In genomic region chr7:121931246-121931645, GRCm38 (mm10) we compare ENCODE assay signal across 10 mouse cellular contexts. TPM values are rescaled to one million over a fixed set of nuclear protein-coding genes. Genes with fewer than 3 reads are reported as not detected.
DNase-seq lines count a peak whose midpoint lies in the region; ATAC-seq and TF ChIP-seq lines count a peak whose summit lies in the region.
"Had no signal": no experiment of that assay in that cellular context is flagged by ENCODE, and none has a peak within 500 bp of the region (broad histone marks: within the 10 kb centered on the region; RNA-seq: fewer than 3 reads in every experiment).

No protein-coding gene starts in this region.

- intact Hi-C loops in gastrocnemius, adult 2 months (cut with DNase I), result no loop called here

- H3K4me3 ChIP-seq in lung, embryonic 14.5 days (ENCODE audit: low read depth, low read length), result no peak overlapping the region
- H3K4me3 ChIP-seq in embryonic facial prominence, embryonic 14.5 days (ENCODE audit: low read depth, low read length), result no peak overlapping the region
- no peak overlapping the region for H3K4me3 ChIP-seq in gastrocnemius, adult 2 months
- H3K4me3 ChIP-seq in forebrain, embryonic 15.5 days, result no peak overlapping the region
- H3K4me3 ChIP-seq: heart, embryonic 15.5 days had no signal

- 44% methylated on average over 7 of the region's 7 CpGs for WGBS in lung, embryonic 14.5 days
- 40% methylated on average over 7 of the region's 7 CpGs for WGBS in embryonic facial prominence, embryonic 14.5 days
- WGBS in forebrain, embryonic 15.5 days, result 44% methylated on average over 7 of the region's 7 CpGs

- no peak overlapping the region for H3K4me2 ChIP-seq in lung, embryonic 14.5 days
- H3K4me2 ChIP-seq in embryonic facial prominence, embryonic 14.5 days (ENCODE audit: low read depth, low read length), result no peak overlapping the region
- H3K4me2 ChIP-seq in forebrain, embryonic 15.5 days (replicated peaks), result no peak overlapping the region
- H3K4me2 ChIP-seq: heart, embryonic 15.5 days had no signal

- ATAC-seq in lung, embryonic 14.5 days (ENCODE audit: insufficient read depth), result peak; percentile 15; the same call in 1 of the 2 replicates
- peak; percentile 82 for ATAC-seq in embryonic facial prominence, embryonic 14.5 days (ENCODE audit: low read depth)
- ATAC-seq in forebrain, embryonic 15.5 days (replicated peaks), result no peak

- no peak overlapping the region for H3K27ac ChIP-seq in lung, embryonic 14.5 days (ENCODE audit: low read depth)
- no peak overlapping the region for H3K27ac ChIP-seq in embryonic facial prominence, embryonic 14.5 days (replicated peaks; ENCODE audit: low read depth, low read length)
- H3K27ac ChIP-seq in gastrocnemius, adult 2 months, result no peak overlapping the region
- no peak overlapping the region for H3K27ac ChIP-seq in forebrain, embryonic 15.5 days (replicated peaks)
- H3K27ac ChIP-seq: heart, embryonic 15.5 days had no signal

- peaks cover 32% of the 10 kb centered on the region for H3K36me3 ChIP-seq in lung, embryonic 14.5 days (ENCODE audit: insufficient read depth)
- H3K36me3 ChIP-seq in embryonic facial prominence, embryonic 14.5 days (ENCODE audit: control insufficient read depth, insufficient read depth, low read length), result peaks cover 39% of the 10 kb centered on the region
- no peaks in the 10 kb centered on the region for H3K36me3 ChIP-seq in forebrain, embryonic 15.5 days

- no peak for TF ChIP-seq CTCF in lung, embryonic 14.5 days (IDR thresholded peaks at IDR 0.05; ENCODE audit: low read depth)
- no peak for TF ChIP-seq CTCF in brain, embryonic 14.5 days (IDR thresholded peaks at IDR 0.05; ENCODE audit: borderline replicate concordance, extremely low read depth, insufficient read depth, insufficient read length)
- no peak for TF ChIP-seq CTCF in gastrocnemius, adult 2 months (IDR thresholded peaks at IDR 0.05)

- H3K9ac ChIP-seq in lung, embryonic 14.5 days, result no peak overlapping the region
- H3K9ac ChIP-seq in embryonic facial prominence, embryonic 14.5 days (ENCODE audit: low read depth, low read length), result no peak overlapping the region
- H3K9ac ChIP-seq in forebrain, embryonic 15.5 days (replicated peaks), result no peak overlapping the region
- H3K9ac ChIP-seq: heart, embryonic 15.5 days had no signal

- peaks cover 1% of the 10 kb centered on the region; the same call in 1 of the 2 replicates for H3K4me1 ChIP-seq in lung, embryonic 14.5 days (ENCODE audit: insufficient read depth)
- H3K4me1 ChIP-seq in embryonic facial prominence, embryonic 14.5 days (ENCODE audit: control insufficient read depth, insufficient read depth, low read length), result peaks cover 5% of the 10 kb centered on the region; the same call in 1 of the 2 replicates
- H3K4me1 ChIP-seq in forebrain, embryonic 15.5 days, result peaks cover 14% of the 10 kb centered on the region

- H3K9me3 ChIP-seq in lung, embryonic 14.5 days (ENCODE audit: low read depth, low read length), result no peaks in the 10 kb centered on the region
- no peaks in the 10 kb centered on the region for H3K9me3 ChIP-seq in embryonic facial prominence, embryonic 14.5 days (ENCODE audit: control insufficient read depth, low read length)
- H3K9me3 ChIP-seq in forebrain, embryonic 15.5 days, result no peaks in the 10 kb centered on the region
- H3K9me3 ChIP-seq: heart, embryonic 15.5 days had no signal

- peak; percentile 44 for DNase-seq in lung, embryonic 14.5 days
- no peak for DNase-seq in lung, postnatal 25 days (ENCODE audit: low spot score)
- peak; percentile 31 for DNase-seq in brain, embryonic 14.5 days (ENCODE audit: low read depth)
- peak; percentile 70 for DNase-seq in embryonic facial prominence, embryonic 14.5 days (ENCODE audit: low spot score)
- DNase-seq in kidney, postnatal 4 days, result peak; percentile 46 to 68
- no peak for DNase-seq in ovary, postnatal 14 days (ENCODE audit: low spot score)
- no peak for DNase-seq in gastrocnemius, adult 2 months

- no peaks in the 10 kb centered on the region for H3K27me3 ChIP-seq in lung, embryonic 14.5 days (ENCODE audit: insufficient read depth, low read length)
- no peaks in the 10 kb centered on the region for H3K27me3 ChIP-seq in embryonic facial prominence, embryonic 14.5 days (replicated peaks; ENCODE audit: control insufficient read depth, insufficient read depth, low read length)
- no peaks in the 10 kb centered on the region for H3K27me3 ChIP-seq in forebrain, embryonic 15.5 days
- H3K27me3 ChIP-seq: CH12.LX; heart, embryonic 15.5 days had no signal

- TF ChIP-seq POLR2A in brain, embryonic 14.5 days (IDR thresholded peaks at IDR 0.05; ENCODE audit: borderline replicate concordance, extremely low read depth, insufficient read depth, insufficient read length, poor library complexity, severe bottlenecking), result no peak

RNA-seq across cellular contexts. Expression of gene Cog7, which starts 50.3 kb away (rescaled TPM):
- 23.1 and 23.2 TPM in 2 replicates for polyA plus RNA-seq in lung, embryonic 14.5 days (2014; fragmentation: Nextera tagmentation; extraction: Ambion mirVana)
- 12.4 and 18.3 TPM in 2 replicates for polyA plus RNA-seq in brain, embryonic 14.5 days (2012; rRNA removed)
- polyA plus RNA-seq in embryonic facial prominence, embryonic 14.5 days (2014; fragmentation: Nextera tagmentation; extraction: Ambion mirVana), result 11.4 and 14.4 TPM in 2 replicates
- 10 to 100 TPM; 10.5 to 13.9 TPM for total RNA-seq in gastrocnemius, adult 2 months (2021)
- polyA plus RNA-seq in forebrain, embryonic 15.5 days (2015; fragmentation: Nextera tagmentation; extraction: Ambion mirVana), result 21.4 and 22.1 TPM in 2 replicates

Comparison
In these comparisons a context has a peak if more than half of its experiments do, and no peak if none do; other contexts are left out.
1. DNase-seq: peak in lung, embryonic 14.5 days (single experiment), brain, embryonic 14.5 days (single experiment), embryonic facial prominence, embryonic 14.5 days (single experiment) and kidney, postnatal 4 days (2 of 2); none in lung, postnatal 25 days (single experiment), ovary, postnatal 14 days (single experiment) and gastrocnemius, adult 2 months (single experiment).